Mouse (Mus musculus): ENCODE measurements at regions not wholly inside any gene's neighbourhood (a gene's known extent, or its start where the extent isn't known, plus 50 kb on each side); places are given as distances from the start of the nearest gene placed in this dataset.

- DNase-seq, result peak; percentile 79
These were observed 68.0 kb upstream of the Rbm24 start for GRCm38 (mm10) chr13:46350075-46350747.

GRCm38 (mm10) chr13:46355306-46355705, 62.9 kb upstream of the Rbm24 start:
- no peak for DNase-seq

GRCm38 (mm10) chr13:46355975-46356374, 62.3 kb upstream of the Rbm24 start:
- no peak for DNase-seq

DNA sequence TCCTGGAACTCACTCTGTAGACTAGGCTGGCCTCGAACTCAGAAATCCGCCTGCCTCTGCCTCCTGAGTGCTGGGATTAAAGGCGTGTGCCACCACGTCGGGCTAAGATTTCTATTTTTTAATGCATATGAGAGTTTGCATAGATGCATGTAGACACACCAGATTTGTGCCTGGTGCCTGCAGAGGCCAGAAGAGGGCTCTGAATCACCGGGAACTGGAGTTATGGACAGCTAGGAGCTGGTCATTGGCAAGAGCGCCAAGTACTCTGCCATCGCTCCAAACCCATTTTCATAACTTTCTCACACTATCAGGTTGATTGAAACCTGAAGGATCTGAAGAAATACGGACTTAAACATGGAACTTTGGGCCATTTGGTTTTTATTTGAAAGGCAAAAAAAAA, 61.2 kb upstream of the Rbm24 start:
- no peak for DNase-seq

GRCm38 (mm10) chr13:46360495-46361120, 57.6 kb upstream of the Rbm24 start:
- DNase-seq, result no peak

GRCm38 (mm10) chr13:46363456-46364201, 54.6 kb upstream of the Rbm24 start:
- DNase-seq, result no peak

GRCm38 (mm10) chr13:46364202-46364912, 53.9 kb upstream of the Rbm24 start:
- DNase-seq, result no peak

DNA sequence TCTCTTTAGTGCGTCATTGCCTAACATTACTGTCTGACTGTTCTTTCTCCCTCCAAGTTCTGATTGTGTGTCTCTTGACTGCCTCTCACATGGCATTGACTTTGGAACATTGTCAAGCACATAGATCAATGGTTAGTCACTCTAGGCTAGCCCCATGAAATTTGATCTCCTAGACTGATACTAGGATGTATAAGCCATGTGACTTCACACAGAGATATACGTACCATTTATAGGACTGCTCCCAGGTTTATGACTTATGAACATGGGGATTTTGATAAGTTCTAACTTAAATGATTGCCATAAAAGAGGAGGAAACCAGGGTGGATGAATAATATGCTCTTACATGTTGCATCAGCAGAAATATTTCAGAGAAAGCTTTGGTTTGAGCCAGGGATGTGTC, 52.9 kb upstream of the Rbm24 start:
- no peak for DNase-seq

Data from adrenal gland, postnatal 14 days (tissue).